Mouse (Mus musculus): ENCODE data around the gene Arid3a. TPM values are rescaled to one million over a fixed set of nuclear protein-coding genes. Genes with fewer than 3 reads are reported as not detected.

The Arid3a gene
- total and polyA plus RNA-seq, 3 experiments, result 11.8 to 17.2 TPM; not detected in 1

GRCm38 (mm10) chr10:79908167-79909091 is 18.4 kb upstream of the Arid3a start, which contains the start of gene Med16 (continued):
- TF ChIP-seq POLR2AphosphoS2 (IDR thresholded peaks at IDR 0.05; ENCODE audit: low read length) (no peak), RCOR1 (IDR thresholded peaks at IDR 0.05; ENCODE audit: low read depth, low read length) (no peak), CHD2 (IDR thresholded peaks at IDR 0.05; ENCODE audit: low read length) (no peak), SMC3 (IDR thresholded peaks at IDR 0.05; ENCODE audit: low read depth, low read length) (no peak), MXI1 (IDR thresholded peaks at IDR 0.05; ENCODE audit: low read depth, low read length) (peak; percentile 47; the same call in 1 of the 2 replicates), HCFC1 (IDR thresholded peaks at IDR 0.05; ENCODE audit: low read depth, low read length) (peak; percentile 81), POLR2AphosphoS5 (IDR thresholded peaks at IDR 0.05; ENCODE audit: borderline replicate concordance, low read depth, low read length) (no peak), ZMIZ1 (IDR thresholded peaks at IDR 0.05; ENCODE audit: low read depth, low read length) (no peak), SIN3A (IDR thresholded peaks at IDR 0.05; ENCODE audit: low read length) (peak; percentile 81), MYB (IDR thresholded peaks at IDR 0.05; ENCODE audit: low read depth, low read length) (0 out of 2 replicates have a peak, but pooled peaks have one; percentile 60), KAT2A (conservative IDR thresholded peaks at IDR 0.05; ENCODE audit: low read depth, low read length) (peak; percentile 55; the same call in 1 of the 2 replicates), MAX (IDR thresholded peaks at IDR 0.05; ENCODE audit: low read length) (no peak), BHLHE40 (IDR thresholded peaks at IDR 0.05; ENCODE audit: borderline replicate concordance, low read depth, low read length) (no peak)

GRCm38 (mm10) chr10:79909092-79909922 is 17.5 kb upstream of the Arid3a start:
- peaks cover 0 to 3% of the 10 kb centered on the region in 2 experiments; a peak in 1 of 4 replicates for H3K36me3 ChIP-seq (ENCODE audit: control insufficient read depth in 1 of 2, insufficient read depth in 2 of 2, low read length in 2 of 2)
- peak; percentile 82; the same call in 1 of the 2 replicates for TF ChIP-seq ZMIZ1 (IDR thresholded peaks at IDR 0.05; ENCODE audit: low read depth, low read length)
- no peak for TF ChIP-seq KAT2A (conservative IDR thresholded peaks at IDR 0.05; ENCODE audit: low read depth, low read length)
- TF ChIP-seq SIN3A (IDR thresholded peaks at IDR 0.05; ENCODE audit: low read length), result 0 out of 2 replicates have a peak, but pooled peaks have one; percentile 28
- peak; percentile 58; the same call in 1 of the 2 replicates for TF ChIP-seq POLR2AphosphoS2 (IDR thresholded peaks at IDR 0.05; ENCODE audit: low read length)
- peak in 1 of 2 experiments; percentile 79; a peak in 3 of 4 replicates for TF ChIP-seq POLR2A (IDR thresholded peaks at IDR 0.05; ENCODE audit: control insufficient read depth in 1 of 2, insufficient read depth in 1 of 2, low read depth in 1 of 2, low read length in 2 of 2, poor library complexity in 1 of 2)
- no peak for TF ChIP-seq CHD1 (IDR thresholded peaks at IDR 0.05; ENCODE audit: low read depth, low read length)
- TF ChIP-seq NRF1 (IDR thresholded peaks at IDR 0.05; ENCODE audit: insufficient read depth, low read depth, low read length, poor library complexity, severe bottlenecking), result peak; percentile 58; the same call in 1 of the 2 replicates
- TF ChIP-seq POLR2AphosphoS5 (IDR thresholded peaks at IDR 0.05; ENCODE audit: borderline replicate concordance, low read depth, low read length), result no peak; the same call in 1 of the 2 replicates
- peak; percentile 97 for TF ChIP-seq MAFK (IDR thresholded peaks at IDR 0.05; ENCODE audit: borderline replicate concordance, low read depth, low read length)
- TF ChIP-seq ETS1 (IDR thresholded peaks at IDR 0.05; ENCODE audit: low read depth, low read length), result peak; percentile 19; the same call in 1 of the 2 replicates
- TF ChIP-seq TBP (IDR thresholded peaks at IDR 0.05; ENCODE audit: low read depth, low read length), result peak; percentile 100
- no peak for TF ChIP-seq UBTF (IDR thresholded peaks at IDR 0.05; ENCODE audit: borderline replicate concordance, insufficient read depth, low read depth, low read length)
- TF ChIP-seq CTCF (IDR thresholded peaks at IDR 0.05 in 2 of 3, conservative IDR thresholded peaks at IDR 0.05 in 1 of 3; ENCODE audit: control insufficient read depth in 1 of 3, insufficient read depth in 1 of 3, low read depth in 2 of 3, low read length in 3 of 3, poor library complexity in 1 of 3, severe bottlenecking in 1 of 3), result no peak
- TF ChIP-seq ELF1 (IDR thresholded peaks at IDR 0.05; ENCODE audit: low read depth, low read length), result peak; percentile 62; the same call in 1 of the 2 replicates
- TF ChIP-seq USF1 (IDR thresholded peaks at IDR 0.05; ENCODE audit: low read depth, low read length), result no peak
- TF ChIP-seq GATA1 (IDR thresholded peaks at IDR 0.05; ENCODE audit: low read depth, low read length), result no peak
- no peak for TF ChIP-seq TCF12 (IDR thresholded peaks at IDR 0.05; ENCODE audit: low read depth, low read length)
- 0 out of 2 replicates have a peak, but pooled peaks have one; percentile 61 for TF ChIP-seq MYC (IDR thresholded peaks at IDR 0.05; ENCODE audit: low read depth, low read length)
- H3K79me2 ChIP-seq (ENCODE audit: control insufficient read depth, insufficient read depth, low read length, poor library complexity), result peaks cover 1% of the 10 kb centered on the region; the same call in 1 of the 2 replicates
- H3K4me3 ChIP-seq (ENCODE audit: control insufficient read depth in 1 of 2, insufficient read depth in 1 of 2, low read depth in 2 of 2, low read length in 2 of 2), result peak overlapping the region; percentile 33 to 73
- H3K9ac ChIP-seq (ENCODE audit: control insufficient read depth, low read depth, low read length, poor library complexity, severe bottlenecking), result peak overlapping the region; percentile 96
- no peaks in the 10 kb centered on the region for H3K27me3 ChIP-seq (ENCODE audit: control insufficient read depth in 1 of 2, insufficient read depth in 2 of 2, low read length in 2 of 2)
- peak overlapping the region; percentile 49 for H3K27ac ChIP-seq (ENCODE audit: control insufficient read depth, low read depth, low read length)
- DNase-seq (ENCODE audit: low read depth, low spot score), result peak; percentile 86
- peaks cover 4 to 12% of the 10 kb centered on the region in 2 experiments; a peak in 3 of 4 replicates for H3K4me1 ChIP-seq (ENCODE audit: control insufficient read depth in 1 of 2, insufficient read depth in 2 of 2, low read length in 2 of 2)
- no peaks in the 10 kb centered on the region for H3K9me3 ChIP-seq (replicated peaks; ENCODE audit: insufficient read depth, low read length)
